Mouse (Mus musculus): ENCODE measurements around the gene Prr5l. TPM values are rescaled to one million over a fixed set of nuclear protein-coding genes. Genes with fewer than 3 reads are reported as not detected.

The Prr5l gene
- polyA plus RNA-seq, 1 experiment, result 0.43 TPM

GRCm38 (mm10) chr2:101797166-101797900, 85.5 kb downstream of the Prr5l start:
- TF ChIP-seq CTCF (IDR thresholded peaks at IDR 0.05; ENCODE audit: control insufficient read depth, insufficient read depth, insufficient read length) (no peak), CEBPB (IDR thresholded peaks at IDR 0.05; ENCODE audit: low read depth) (no peak), USF1 (IDR thresholded peaks at IDR 0.05; ENCODE audit: low read depth) (no peak), FOSL1 (IDR thresholded peaks at IDR 0.05; ENCODE audit: insufficient read depth, low read length, poor library complexity, severe bottlenecking) (no peak), MAX (IDR thresholded peaks at IDR 0.05) (no peak), MYOG (IDR thresholded peaks at IDR 0.05; ENCODE audit: control insufficient read depth, extremely low read depth, insufficient read length) (no peak), MYOD1 (IDR thresholded peaks at IDR 0.05; ENCODE audit: control insufficient read depth, insufficient read length, low read depth) (no peak)
- peak overlapping the region; percentile 68 for H3ac ChIP-seq (ENCODE audit: control insufficient read depth, insufficient read length, low read depth)
- H3K36me3 ChIP-seq (ENCODE audit: control insufficient read depth, insufficient read depth), result no peaks in the 10 kb centered on the region

GRCm38 (mm10) chr2:101796287-101797115, 86.3 kb downstream of the Prr5l start:
- H3ac ChIP-seq (ENCODE audit: control insufficient read depth, insufficient read length, low read depth), result peak overlapping the region; percentile 68
- TF ChIP-seq USF1 (IDR thresholded peaks at IDR 0.05; ENCODE audit: low read depth) (no peak), MYOD1 (IDR thresholded peaks at IDR 0.05; ENCODE audit: control insufficient read depth, insufficient read length, low read depth) (no peak), CTCF (IDR thresholded peaks at IDR 0.05; ENCODE audit: control insufficient read depth, insufficient read depth, insufficient read length) (peak; percentile 81)
- no peaks in the 10 kb centered on the region for H3K27me3 ChIP-seq (ENCODE audit: control insufficient read depth, insufficient read depth, insufficient read length)
- no peaks in the 10 kb centered on the region for H3K79me2 ChIP-seq (ENCODE audit: control insufficient read depth, insufficient read depth)
- H3K4me3 ChIP-seq (ENCODE audit: insufficient read depth, poor library complexity, severe bottlenecking), result peak overlapping the region; percentile 21
- H3K79me3 ChIP-seq (ENCODE audit: low read depth), result no peaks in the 10 kb centered on the region
- H3K36me3 ChIP-seq (ENCODE audit: control insufficient read depth, insufficient read depth), result no peaks in the 10 kb centered on the region

More at GRCm38 (mm10) chr2:101797166-101797900, 85.5 kb downstream of the Prr5l start:
- Histone ChIP-seq H3K4me3 (ENCODE audit: insufficient read depth, poor library complexity, severe bottlenecking) (peak overlapping the region; percentile 21), H3K79me2 (ENCODE audit: control insufficient read depth, insufficient read depth) (no peaks in the 10 kb centered on the region), H3K27me3 (ENCODE audit: control insufficient read depth, insufficient read depth, insufficient read length) (no peaks in the 10 kb centered on the region), H3K79me3 (ENCODE audit: low read depth) (no peaks in the 10 kb centered on the region)

- Histone ChIP-seq H3K4me3 (ENCODE audit: insufficient read depth, poor library complexity, severe bottlenecking) (no peak overlapping the region), H3K36me3 (ENCODE audit: control insufficient read depth, insufficient read depth) (no peaks in the 10 kb centered on the region), H3K79me2 (ENCODE audit: control insufficient read depth, insufficient read depth) (no peaks in the 10 kb centered on the region), H3ac (ENCODE audit: control insufficient read depth, insufficient read length, low read depth) (no peak overlapping the region), H3K79me3 (ENCODE audit: low read depth) (no peaks in the 10 kb centered on the region), H3K27me3 (ENCODE audit: control insufficient read depth, insufficient read depth, insufficient read length) (no peaks in the 10 kb centered on the region)
- TF ChIP-seq USF1 (IDR thresholded peaks at IDR 0.05; ENCODE audit: low read depth) (no peak), MYOD1 (IDR thresholded peaks at IDR 0.05; ENCODE audit: control insufficient read depth, insufficient read length, low read depth) (no peak), CEBPB (IDR thresholded peaks at IDR 0.05; ENCODE audit: low read depth) (no peak), CTCF (IDR thresholded peaks at IDR 0.05; ENCODE audit: control insufficient read depth, insufficient read depth, insufficient read length) (no peak)
Measured at GRCm38 (mm10) chr2:101792130-101792529, 90.7 kb downstream of the Prr5l start.

- no peak for TF ChIP-seq MAX (IDR thresholded peaks at IDR 0.05)
- no peak for TF ChIP-seq CEBPB (IDR thresholded peaks at IDR 0.05; ENCODE audit: low read depth)
- TF ChIP-seq CTCF (IDR thresholded peaks at IDR 0.05; ENCODE audit: control insufficient read depth, insufficient read depth, insufficient read length), result no peak
- no peak for TF ChIP-seq MYOD1 (IDR thresholded peaks at IDR 0.05; ENCODE audit: control insufficient read depth, insufficient read length, low read depth)
- TF ChIP-seq FOSL1 (IDR thresholded peaks at IDR 0.05; ENCODE audit: insufficient read depth, low read length, poor library complexity, severe bottlenecking), result no peak
- no peak for TF ChIP-seq MYOG (IDR thresholded peaks at IDR 0.05; ENCODE audit: control insufficient read depth, extremely low read depth, insufficient read length)
- TF ChIP-seq USF1 (IDR thresholded peaks at IDR 0.05; ENCODE audit: low read depth), result no peak
- Histone ChIP-seq H3K79me3 (ENCODE audit: low read depth) (no peaks in the 10 kb centered on the region), H3K4me3 (ENCODE audit: insufficient read depth, poor library complexity, severe bottlenecking) (no peak overlapping the region), H3K36me3 (ENCODE audit: control insufficient read depth, insufficient read depth) (no peaks in the 10 kb centered on the region), H3K27me3 (ENCODE audit: control insufficient read depth, insufficient read depth, insufficient read length) (no peaks in the 10 kb centered on the region), H3ac (ENCODE audit: control insufficient read depth, insufficient read length, low read depth) (no peak overlapping the region), H3K79me2 (ENCODE audit: control insufficient read depth, insufficient read depth) (no peaks in the 10 kb centered on the region)
Measured at GRCm38 (mm10) chr2:101783255-101783654, 99.6 kb downstream of the Prr5l start.

- Histone ChIP-seq H3K79me3 (ENCODE audit: low read depth) (no peaks in the 10 kb centered on the region), H3K79me2 (ENCODE audit: control insufficient read depth, insufficient read depth) (no peaks in the 10 kb centered on the region), H3K27me3 (ENCODE audit: control insufficient read depth, insufficient read depth, insufficient read length) (no peaks in the 10 kb centered on the region), H3K4me3 (ENCODE audit: insufficient read depth, poor library complexity, severe bottlenecking) (no peak overlapping the region), H3K36me3 (ENCODE audit: control insufficient read depth, insufficient read depth) (no peaks in the 10 kb centered on the region), H3ac (ENCODE audit: control insufficient read depth, insufficient read length, low read depth) (no peak overlapping the region)
- TF ChIP-seq MYOD1 (IDR thresholded peaks at IDR 0.05; ENCODE audit: control insufficient read depth, insufficient read length, low read depth) (no peak), FOSL1 (IDR thresholded peaks at IDR 0.05; ENCODE audit: insufficient read depth, low read length, poor library complexity, severe bottlenecking) (no peak), CTCF (IDR thresholded peaks at IDR 0.05; ENCODE audit: control insufficient read depth, insufficient read depth, insufficient read length) (no peak), CEBPB (IDR thresholded peaks at IDR 0.05; ENCODE audit: low read depth) (no peak), MAX (IDR thresholded peaks at IDR 0.05) (no peak)
Measured at GRCm38 (mm10) chr2:101781357-101781777, 101.5 kb downstream of the Prr5l start.
